Mouse (Mus musculus) intestine, postnatal 0 days (tissue): ENCODE data around the gene Acp5. TPM values are rescaled to one million over a fixed set of nuclear protein-coding genes. Genes with fewer than 3 reads are reported as not detected.
"Not testable (repeated sequence)": the region's sequence is repeated elsewhere in the genome, so short reads cannot be mapped to it uniquely, and the experiment has no call there.

Source experiments
- ATAC-seq: fragments of 200-750 bp; cut with Nextera tagmentation; 2 replicates; pipeline ENCODE4 v1.8.0; 2017; ENCODE audit warnings: mild to moderate bottlenecking, moderate TSS enrichment, moderate library complexity
- H3K27ac ChIP-seq: fragments of 300-500 bp; sonication (generic); 2 replicates; pipeline ENCODE4 v1.5.1; 2014; ENCODE audit warnings: mild to moderate bottlenecking, low read depth, low read length, moderate library complexity
- H3K27me3 ChIP-seq: fragments of 300-500 bp; sonication (generic); replicated peaks from 2 replicates; pipeline ENCODE4 v1.6.1; 2014; ENCODE audit warnings: low read length, mixed read lengths; ENCODE audit not compliant: control insufficient read depth, insufficient read depth
- H3K36me3 ChIP-seq: fragments of 300-500 bp; sonication (generic); 2 replicates; pipeline ENCODE4 v1.6.1; 2014; ENCODE audit warnings: mild to moderate bottlenecking, moderate library complexity; ENCODE audit not compliant: control insufficient read depth, insufficient read depth
- H3K4me1 ChIP-seq: fragments of 300-500 bp; sonication (generic); replicated peaks from 2 replicates; pipeline ENCODE4 v1.6.1; 2014; ENCODE audit warnings: antibody characterized with exemption, low read length, mixed read lengths; ENCODE audit not compliant: control insufficient read depth, insufficient read depth
- H3K4me2 ChIP-seq: fragments of 300-500 bp; sonication (generic); replicated peaks from 2 replicates; pipeline ENCODE4 v1.6.1; 2014; ENCODE audit warnings: low read depth, mild to moderate bottlenecking, moderate library complexity
- H3K4me3 ChIP-seq: fragments of 300-500 bp; sonication (generic); 2 replicates; pipeline ENCODE4 v1.5.1; 2014; ENCODE audit warnings: low read depth, low read length
- H3K9ac ChIP-seq: fragments of 300-500 bp; sonication (generic); 2 replicates; pipeline ENCODE4 v1.6.1; 2014; ENCODE audit warnings: mild to moderate bottlenecking, low read depth, low read length
- H3K9me3 ChIP-seq: fragments of 300-500 bp; sonication (generic); 2 replicates; pipeline ENCODE4 v1.6.1; 2016; ENCODE audit warnings: mixed run types; ENCODE audit not compliant: control insufficient read depth
- CTCF ChIP-seq: sonication (generic); IDR thresholded peaks from 2 replicates; pipeline ENCODE4 v1.5.1; 2016; ENCODE audit warnings: low read depth, mild to moderate bottlenecking, control low read depth, antibody characterized with exemption, moderate library complexity
- WGBS: fragments of 180-500 bp; shearing (Covaris S2); extraction: QIAGEN DNeasy Blood & Tissue Kit; methylation state at CpG from one replicate; pipeline ENCODE4 v1.1.7; 2014; 5-methylcytosine and 5-hydroxymethylcytosine counted together
- polyA plus RNA-seq: library from polyadenylated mRNA; unstranded; fragments of >200 nt; fragmentation: Nextera tagmentation; extraction: Ambion mirVana; gene quantifications from 2 replicates; pipeline ENCODE4 v1.2.1, GENCODE M21; 2015

Acp5 gene
- polyA plus RNA-seq, 1 experiment from 2014 or later: 178 TPM

- Histone ChIP-seq H3K9ac (peak within 1 kb of the TSS; percentile 83), H3K9me3 (no peaks in the 10 kb centered on the region), H3K27ac (peak within 1 kb of the TSS; percentile 69), H3K27me3 (no peaks in the 10 kb centered on the region), H3K4me2 (peak within 1 kb of the TSS; percentile 83), H3K4me1 (no peaks in the 10 kb centered on the region; the same call in 1 of the 2 replicates), H3K4me3 (peak within 1 kb of the TSS; percentile 69), H3K36me3 (peaks cover 8% of the 10 kb centered on the region; the same call in 1 of the 2 replicates)
- peak; percentile 95 for ATAC-seq
- TF ChIP-seq CTCF: peak; percentile 56
- 2% methylated on average over 63 of the region's 65 CpGs for WGBS
Observed at GRCm38 (mm10) chr9:22156497-22157245, 21.2 kb upstream of the Acp5 start, which contains the start of gene Pigyl. Gene Pigyl, plus strand, starts transcription at chr9:22156846.

GRCm38 (mm10) chr9:22155614-22156013 is 20.1 kb upstream of the Acp5 start:
- ATAC-seq: peak; percentile 26; the same call in 1 of the 2 replicates
- Histone ChIP-seq H3K27ac (no peak overlapping the region), H3K27me3 (no peaks in the 10 kb centered on the region), H3K4me3 (no peak overlapping the region), H3K4me2 (peak overlapping the region; percentile 47), H3K9ac (no peak overlapping the region), H3K9me3 (no peaks in the 10 kb centered on the region), H3K36me3 (peaks cover 8% of the 10 kb centered on the region; the same call in 1 of the 2 replicates), H3K4me1 (no peaks in the 10 kb centered on the region; the same call in 1 of the 2 replicates)
- TF ChIP-seq CTCF: peak; percentile 87
- 21% methylated on average over 10 of the region's 10 CpGs for WGBS

- peaks cover 7% of the 10 kb centered on the region; the same call in 1 of the 2 replicates for H3K36me3 ChIP-seq
- H3K4me3 ChIP-seq: no peak overlapping the region
- H3K27ac ChIP-seq: no peak overlapping the region
- no peak; the same call in 1 of the 2 replicates for TF ChIP-seq CTCF
- no peaks in the 10 kb centered on the region for H3K27me3 ChIP-seq
- ATAC-seq: no peak
- 84% methylated on average over 3 of the region's 3 CpGs for WGBS
- no peaks in the 10 kb centered on the region; the same call in 1 of the 2 replicates for H3K4me1 ChIP-seq
- H3K9ac ChIP-seq: no peak overlapping the region
- H3K9me3 ChIP-seq: no peaks in the 10 kb centered on the region
- H3K4me2 ChIP-seq: no peak overlapping the region
Observed at GRCm38 (mm10) chr9:22153810-22154209, 18.3 kb upstream of the Acp5 start.

GRCm38 (mm10) chr9:22150946-22151345 is 15.4 kb upstream of the Acp5 start:
- ATAC-seq: no peak
- TF ChIP-seq CTCF: peak; percentile 29; the same call in 1 of the 2 replicates

GRCm38 (mm10) chr9:22150249-22150693 is 14.8 kb upstream of the Acp5 start:
- Histone ChIP-seq H3K4me2 (peak overlapping the region; percentile 43), H3K27ac (peak overlapping the region; percentile 84)
- H3K4me1 ChIP-seq, H3K9ac ChIP-seq, H3K27me3 ChIP-seq, H3K36me3 ChIP-seq, H3K9me3 ChIP-seq, H3K4me3 ChIP-seq: not testable (repeated sequence)
- 55% methylated on average over 7 of the region's 7 CpGs for WGBS
- peak; percentile 77 for ATAC-seq

More at GRCm38 (mm10) chr9:22150946-22151345, 15.4 kb upstream of the Acp5 start:
- H3K27me3 ChIP-seq: no peaks in the 10 kb centered on the region
- no peaks in the 10 kb centered on the region for H3K36me3 ChIP-seq
- H3K9ac ChIP-seq: no peak overlapping the region
- H3K4me1 ChIP-seq: no peaks in the 10 kb centered on the region; the same call in 1 of the 2 replicates
- no peak overlapping the region for H3K4me2 ChIP-seq
- no peak overlapping the region for H3K4me3 ChIP-seq
- H3K27ac ChIP-seq: peak overlapping the region; percentile 84
- WGBS: 44% methylated on average over 2 of the region's 2 CpGs
- no peaks in the 10 kb centered on the region for H3K9me3 ChIP-seq

GRCm38 (mm10) chr9:22149426-22150248 is 14.1 kb upstream of the Acp5 start:
- ATAC-seq: peak; percentile 76
- Histone ChIP-seq H3K4me2 (peak overlapping the region; percentile 43), H3K4me1 (no peaks in the 10 kb centered on the region), H3K4me3 (no peak overlapping the region), H3K27ac (peak overlapping the region; percentile 84), H3K36me3 (no peaks in the 10 kb centered on the region), H3K27me3 (no peaks in the 10 kb centered on the region), H3K9ac (no peak overlapping the region), H3K9me3 (no peaks in the 10 kb centered on the region)
- WGBS: 58% methylated on average over 20 of the region's 20 CpGs
- no peak for TF ChIP-seq CTCF
